Comparison of ENCODE assay signal across 26 mouse cellular contexts in the genomic region with DNA sequence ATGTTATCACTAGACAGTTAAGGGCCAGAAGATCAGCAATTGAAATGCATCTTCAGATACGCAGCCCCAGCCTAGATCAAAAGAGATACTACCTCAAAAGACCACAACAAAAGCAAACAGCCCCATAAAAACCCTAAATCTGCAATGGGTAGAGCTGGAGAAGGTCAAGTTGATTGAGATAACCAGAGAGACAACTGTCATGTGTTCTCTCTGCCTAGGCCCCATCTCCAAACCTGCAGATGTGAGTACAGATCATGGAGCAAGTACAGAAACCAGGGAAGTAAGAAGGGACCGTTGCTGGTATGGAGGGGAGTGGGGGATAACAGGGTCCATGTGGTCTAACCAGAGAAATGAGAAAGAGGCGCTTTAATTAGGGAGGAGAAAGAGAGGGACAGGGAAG.
"Had no signal": no experiment of that assay in that cellular context is flagged by ENCODE, and none has a peak within 500 bp of the region (broad histone marks: within the 10 kb centered on the region; RNA-seq: fewer than 3 reads in every experiment).

No protein-coding gene starts in this region.

- H3K27me3 ChIP-seq: heart, embryonic 12.5 days; hindbrain, embryonic 12.5 days; kidney, embryonic 15.5 days; limb, embryonic 12.5 days; liver, embryonic 13.5 days; liver, embryonic 15.5 days had no signal

- H3K27ac ChIP-seq: heart, embryonic 10.5 days; hindbrain, embryonic 10.5 days; hindbrain, embryonic 12.5 days; hindbrain, embryonic 14.5 days; kidney, embryonic 15.5 days; kidney, postnatal 0 days; limb, embryonic 10.5 days; limb, embryonic 12.5 days; liver, embryonic 13.5 days; liver, embryonic 15.5 days had no signal

- H3K9ac ChIP-seq: heart, embryonic 12.5 days; hindbrain, embryonic 12.5 days; hindbrain, embryonic 14.5 days; kidney, embryonic 15.5 days; limb, embryonic 12.5 days; liver, embryonic 13.5 days; liver, embryonic 15.5 days; liver, postnatal 0 days had no signal

- H3K4me1 ChIP-seq: heart, embryonic 10.5 days; heart, embryonic 12.5 days; hindbrain, embryonic 10.5 days; hindbrain, embryonic 12.5 days; kidney, embryonic 15.5 days; limb, embryonic 10.5 days; limb, embryonic 12.5 days; liver, embryonic 13.5 days; liver, embryonic 15.5 days had no signal

- H3K4me3 ChIP-seq: heart, embryonic 10.5 days; heart, embryonic 12.5 days; hindbrain, embryonic 10.5 days; hindbrain, embryonic 12.5 days; kidney, embryonic 15.5 days; limb, embryonic 10.5 days; limb, embryonic 12.5 days; liver, embryonic 13.5 days; liver, embryonic 15.5 days had no signal

- DNase-seq: gastrocnemius, postnatal 25 days; heart, adult 18-20 months; heart, postnatal 10 days; heart, postnatal 4 days; kidney, adult 11 months; kidney, adult 2 months; kidney, postnatal 14 days; kidney, postnatal 36 days; layer of hippocampus, adult 9-11 months; layer of hippocampus, postnatal 36 days; liver; liver, embryonic 13.5 days; liver, postnatal 0 days had no signal

- ATAC-seq: hindbrain, embryonic 16.5 days; intestine, embryonic 16.5 days; liver, postnatal 0 days had no signal

- H3K4me2 ChIP-seq: heart, embryonic 12.5 days; hindbrain, embryonic 12.5 days; hindbrain, embryonic 14.5 days; kidney, embryonic 15.5 days; limb, embryonic 12.5 days; liver, embryonic 11.5 days; liver, embryonic 13.5 days; liver, embryonic 15.5 days had no signal

- H3K9me3 ChIP-seq: heart, embryonic 10.5 days; heart, embryonic 12.5 days; hindbrain, embryonic 10.5 days; hindbrain, embryonic 12.5 days; kidney, embryonic 15.5 days; limb, embryonic 10.5 days; limb, embryonic 12.5 days; liver, embryonic 13.5 days; liver, embryonic 15.5 days had no signal
